Mouse (Mus musculus): ENCODE measurements around the gene Scn2a.
"Not testable (repeated sequence)": the region's sequence is repeated elsewhere in the genome, so short reads cannot be mapped to it uniquely, and the experiment has no call there.

The Scn2a gene

DNA sequence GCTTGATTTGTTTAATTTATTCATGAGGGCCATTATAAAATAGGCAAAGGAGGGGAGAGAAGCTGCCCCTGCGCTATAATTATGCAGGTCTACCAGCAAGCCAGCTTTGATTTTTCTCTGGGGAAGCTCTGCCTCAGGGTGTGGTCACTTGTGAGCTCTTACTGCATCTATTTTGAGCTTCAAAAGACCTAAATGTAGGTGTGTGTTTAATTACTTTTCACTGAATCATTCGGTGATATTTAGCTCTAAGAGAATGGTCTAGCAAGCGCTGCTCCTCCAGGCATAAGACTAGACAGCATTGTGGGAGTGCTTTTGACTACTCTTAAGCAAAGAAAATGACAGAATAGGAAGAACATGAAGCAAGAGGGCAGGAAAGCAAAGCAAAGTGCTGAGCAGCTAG is 80.6 kb downstream of the Scn2a start:
- no peak for DNase-seq

- DNase-seq: no peak
These were observed 101.7 kb downstream of the Scn2a start for GRCm38 (mm10) chr2:65722219-65722800.

GRCm38 (mm10) chr2:65745400-65745799 is 124.8 kb downstream of the Scn2a start:
- DNase-seq: no peak

DNA sequence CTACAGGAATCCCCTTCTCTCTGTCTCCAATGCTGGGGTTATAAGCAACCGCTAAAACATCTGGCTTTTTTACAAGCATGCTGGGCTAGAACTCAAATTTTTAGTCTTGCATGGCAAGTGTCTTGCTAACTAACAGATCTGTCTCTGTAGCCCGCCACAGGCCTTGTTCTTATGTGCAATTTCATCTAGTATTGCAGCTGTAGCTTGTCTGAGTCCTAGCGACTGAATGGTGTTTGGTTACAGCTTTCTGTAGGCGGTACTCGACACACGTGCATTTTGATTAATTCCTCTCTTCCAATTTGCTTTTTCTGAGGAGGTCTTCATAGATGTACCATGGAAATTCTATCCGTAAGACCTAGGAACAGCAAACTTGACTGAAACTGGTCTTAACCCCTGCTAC is 161.9 kb downstream of the Scn2a start:
- DNase-seq: no peak

DNA sequence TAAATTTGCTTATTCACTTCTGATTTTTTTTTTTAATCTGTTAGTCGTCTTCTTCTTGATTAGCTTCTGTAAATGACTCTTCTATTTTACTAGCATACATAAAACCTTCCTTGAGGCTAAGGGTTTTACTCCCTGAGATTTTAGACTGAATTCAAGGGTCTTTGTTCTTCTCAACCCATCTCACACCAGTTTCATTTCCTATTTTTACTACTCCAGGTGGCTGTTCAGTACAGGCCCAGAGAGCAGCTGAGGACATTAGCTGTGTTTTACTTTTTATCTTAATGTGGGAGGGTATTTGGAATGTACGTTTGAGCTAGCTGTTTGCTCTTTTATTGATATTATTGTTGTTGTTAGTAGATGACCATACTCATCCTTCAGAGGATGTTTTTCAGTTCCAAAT is 162.8 kb downstream of the Scn2a start:
- no peak for DNase-seq

GRCm38 (mm10) chr2:65792516-65792915 is 171.9 kb downstream of the Scn2a start:
- peak; percentile 4 to 73 for DNase-seq

- DNase-seq: peak in 1 of 2 experiments; percentile 4
These were observed 173.0 kb downstream of the Scn2a start for GRCm38 (mm10) chr2:65793593-65793992.

DNA sequence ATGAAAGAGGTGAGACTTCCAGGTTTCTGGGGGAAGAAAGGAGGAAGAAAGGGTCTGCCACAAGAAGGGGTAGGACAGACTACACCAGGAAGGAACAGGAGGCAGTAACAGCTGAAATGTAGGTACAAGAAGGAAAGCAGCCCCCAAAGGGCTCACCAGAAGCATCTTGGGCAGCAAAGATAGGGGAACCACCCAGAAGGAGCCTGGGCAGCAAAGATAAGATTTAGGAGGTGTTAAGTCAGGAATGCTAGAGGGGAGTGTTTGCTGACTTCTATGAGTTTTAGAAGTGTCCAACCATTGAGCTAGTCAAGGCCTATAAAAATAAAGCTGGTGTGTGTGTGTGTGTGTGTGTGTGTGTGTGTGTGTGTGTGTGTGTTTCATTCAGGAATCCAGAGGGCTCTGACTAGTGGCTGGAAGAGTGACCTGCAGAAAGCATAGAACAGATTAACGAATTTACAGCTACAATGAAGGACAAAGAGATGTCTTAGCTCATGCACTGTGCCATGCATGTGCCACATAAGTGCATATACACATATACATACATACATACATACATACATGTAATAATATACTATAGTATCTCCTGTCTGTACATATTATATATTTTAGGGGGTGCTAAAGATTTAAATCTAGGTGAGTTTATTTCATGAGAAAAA is 180.6 kb downstream of the Scn2a start:
- no peak for DNase-seq

DNA sequence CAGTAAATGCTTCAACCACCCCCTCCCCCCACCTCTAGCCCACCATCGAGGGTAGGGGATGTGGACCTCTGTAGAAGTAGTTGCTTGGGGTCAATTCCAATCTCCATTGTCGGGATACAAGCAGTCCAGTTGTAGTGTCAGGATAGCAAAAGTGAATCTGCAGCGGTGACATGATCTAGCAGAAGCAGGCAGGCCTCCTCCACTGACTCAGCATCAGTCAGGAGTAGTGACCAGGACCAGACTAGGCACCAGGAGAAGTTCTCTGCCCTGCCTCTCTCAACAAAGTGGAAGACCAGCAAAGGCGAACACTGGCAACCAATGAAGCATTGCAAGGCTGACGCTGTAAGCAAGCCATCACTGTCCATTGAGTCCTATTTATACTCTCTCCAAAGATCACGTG is 186.0 kb downstream of the Scn2a start:
- DNase-seq: no peak

DNA sequence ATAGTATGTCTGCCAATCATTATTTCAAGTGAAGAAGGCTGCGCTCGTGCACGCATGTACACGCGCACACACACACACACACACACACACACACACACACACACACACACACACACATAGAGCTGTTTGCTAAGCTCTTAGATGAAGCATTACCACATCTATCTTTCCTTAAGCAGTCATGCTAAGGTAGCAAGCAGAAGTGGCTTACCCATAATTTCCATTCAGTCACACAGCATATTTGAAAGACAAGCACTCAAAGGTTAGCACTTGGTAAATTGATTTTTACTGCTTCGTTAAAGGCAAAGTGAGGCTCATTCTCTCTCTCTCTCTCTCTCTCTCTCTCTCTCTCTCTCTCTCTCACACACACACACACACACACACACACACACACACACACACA is 190.6 kb downstream of the Scn2a start:
- not testable (repeated sequence) for DNase-seq

Measured in cerebellum, postnatal 10 days (tissue).